Mouse (Mus musculus): Measurements from ENCODE around the gene Gm10642. TPM values are rescaled to one million over a fixed set of nuclear protein-coding genes. Genes with fewer than 3 reads are reported as not detected.

Gene Gm10642
- total and polyA plus RNA-seq, 3 experiments: 0.13 to 2.1 TPM; not detected in 1

Other genes with a start within 250 kb of the Gm10642 start
- 102 and 104 TPM in 2 replicates for gene Ccnb2, start 234.7 kb upstream of the Gm10642 start, total RNA-seq (2012; rRNA removed)
- gene Ccnb2, start 234.7 kb upstream of the Gm10642 start, total RNA-seq (2014; rRNA removed): 130 and 138 TPM in 2 replicates
- gene Ccnb2, start 234.7 kb upstream of the Gm10642 start, polyA plus RNA-seq (2012; ENCODE audit: insufficient read length, low read depth): 74.2 and 83.9 TPM in 2 replicates
- gene Rnf111, start 152.5 kb upstream of the Gm10642 start, total RNA-seq (2012; rRNA removed): 10.4 and 10.8 TPM in 2 replicates
- 11.8 and 12.2 TPM in 2 replicates for gene Rnf111, start 152.5 kb upstream of the Gm10642 start, total RNA-seq (2014; rRNA removed)
- 15.3 and 17.6 TPM in 2 replicates for gene Rnf111, start 152.5 kb upstream of the Gm10642 start, polyA plus RNA-seq (2012; ENCODE audit: insufficient read length, low read depth)
- 37.6 and 42.5 TPM in 2 replicates for gene Sltm, start 113.5 kb upstream of the Gm10642 start, total RNA-seq (2012; rRNA removed)
- 42.4 and 47.7 TPM in 2 replicates for gene Sltm, start 113.5 kb upstream of the Gm10642 start, total RNA-seq (2014; rRNA removed)
- gene Sltm, start 113.5 kb upstream of the Gm10642 start, polyA plus RNA-seq (2012; ENCODE audit: insufficient read length, low read depth): 94.5 and 104 TPM in 2 replicates
- 5.3 and 7.0 TPM in 2 replicates for gene Mindy2, start 923 bp downstream of the Gm10642 start, total RNA-seq (2012; rRNA removed)
- 9.9 and 10.0 TPM in 2 replicates for gene Mindy2, start 923 bp downstream of the Gm10642 start, total RNA-seq (2014; rRNA removed)
- gene Mindy2, start 923 bp downstream of the Gm10642 start, polyA plus RNA-seq (2012; ENCODE audit: insufficient read length, low read depth): 5.9 and 6.8 TPM in 2 replicates
- gene Adam10, start 22.7 kb downstream of the Gm10642 start, total RNA-seq (2012; rRNA removed): 9.3 and 9.6 TPM in 2 replicates
- 17.7 and 17.8 TPM in 2 replicates for gene Adam10, start 22.7 kb downstream of the Gm10642 start, total RNA-seq (2014; rRNA removed)
- gene Adam10, start 22.7 kb downstream of the Gm10642 start, polyA plus RNA-seq (2012; ENCODE audit: insufficient read length, low read depth): 26.3 and 28.9 TPM in 2 replicates